In the genomic region with DNA sequence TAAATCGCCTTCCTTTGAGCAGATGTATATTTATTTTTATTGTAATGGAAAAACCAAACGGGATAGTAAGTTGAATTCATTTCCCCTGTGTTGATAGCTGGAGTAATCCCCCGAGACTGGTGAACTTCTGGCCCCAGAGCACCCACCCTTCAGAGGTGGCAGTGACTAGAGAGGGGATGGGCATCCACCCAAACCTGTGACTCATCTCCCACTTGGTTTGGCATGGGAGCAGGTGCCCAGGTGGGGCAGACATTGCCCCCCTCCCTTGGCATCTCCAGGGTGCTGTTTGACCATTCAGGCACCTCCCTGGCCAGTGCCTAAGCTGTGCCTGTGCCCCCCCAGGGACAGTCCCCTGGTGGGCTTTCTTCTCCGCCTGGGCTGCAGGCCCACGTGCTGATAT, we compare ENCODE assay signal across 8 mouse cellular contexts. TPM values are rescaled to one million over a fixed set of nuclear protein-coding genes. Genes with fewer than 3 reads are reported as not detected.
DNase-seq lines count a peak whose midpoint lies in the region; ATAC-seq and TF ChIP-seq lines count a peak whose summit lies in the region.

No protein-coding gene starts in this region.

- peak overlapping the region; percentile 82 for H3K4me2 ChIP-seq in kidney, embryonic 16.5 days (replicated peaks; ENCODE audit: low read depth, low read length)
- peak overlapping the region; percentile 92 for H3K4me2 ChIP-seq in forebrain, postnatal 0 days (ENCODE audit: low read depth)
- peak overlapping the region; percentile 80 for H3K4me2 ChIP-seq in midbrain, embryonic 11.5 days

- peak overlapping the region; percentile 99 for H3K9ac ChIP-seq in kidney, embryonic 16.5 days (replicated peaks; ENCODE audit: low read length)
- peak overlapping the region; percentile 98; the same call in 1 of the 2 replicates for H3K9ac ChIP-seq in forebrain, postnatal 0 days
- H3K9ac ChIP-seq in midbrain, embryonic 11.5 days (ENCODE audit: low read length): no peak overlapping the region

- H3K27ac ChIP-seq in kidney, embryonic 16.5 days (ENCODE audit: low read length): peak overlapping the region; percentile 97
- 0 out of 2 replicates have a peak overlapping the region, but pooled peaks have one; percentile 97 for H3K27ac ChIP-seq in forebrain, postnatal 0 days (ENCODE audit: low read depth, low read length)
- no peak overlapping the region for H3K27ac ChIP-seq in midbrain, embryonic 11.5 days (ENCODE audit: low read depth, low read length)

- no peaks in the 10 kb centered on the region for H3K9me3 ChIP-seq in kidney, embryonic 16.5 days (ENCODE audit: low read length)
- H3K9me3 ChIP-seq in forebrain, postnatal 0 days (ENCODE audit: low read length): no peaks in the 10 kb centered on the region
- H3K9me3 ChIP-seq in midbrain, embryonic 11.5 days (ENCODE audit: control insufficient read depth, low read length): no peaks in the 10 kb centered on the region

- ATAC-seq in kidney, embryonic 16.5 days (ENCODE audit: low FRiP score, low TSS enrichment): no peak
- no peak for ATAC-seq in forebrain, postnatal 0 days
- no peak for ATAC-seq in midbrain, embryonic 11.5 days (ENCODE audit: low FRiP score)

- peaks cover 12% of the 10 kb centered on the region for H3K27me3 ChIP-seq in kidney, embryonic 16.5 days (ENCODE audit: insufficient read depth, low read length)
- peaks cover 11% of the 10 kb centered on the region for H3K27me3 ChIP-seq in forebrain, postnatal 0 days (ENCODE audit: insufficient read depth, low read length)
- H3K27me3 ChIP-seq in midbrain, embryonic 11.5 days (ENCODE audit: control insufficient read depth, insufficient read depth, low read length): peaks cover 20% of the 10 kb centered on the region

- H3K36me3 ChIP-seq in kidney, embryonic 16.5 days (ENCODE audit: insufficient read depth, low read length): 0 out of 2 replicates have a peak, but pooled peaks cover 4% of the 10 kb centered on the region
- no peaks in the 10 kb centered on the region for H3K36me3 ChIP-seq in forebrain, postnatal 0 days (ENCODE audit: insufficient read depth)
- H3K36me3 ChIP-seq in midbrain, embryonic 11.5 days (ENCODE audit: control insufficient read depth, insufficient read depth, low read length): no peaks in the 10 kb centered on the region

- 23% methylated on average over 5 of the region's 5 CpGs for whole genome bisulfite sequencing in kidney, embryonic 16.5 days
- 12% methylated on average over 5 of the region's 5 CpGs for WGBS in forebrain, postnatal 0 days
- 25% methylated on average over 5 of the region's 5 CpGs for WGBS in midbrain, embryonic 11.5 days

- no peak for TF ChIP-seq CTCF in forebrain, postnatal 0 days (IDR thresholded peaks at IDR 0.05; ENCODE audit: low read depth)

- H3K4me1 ChIP-seq in kidney, embryonic 16.5 days (ENCODE audit: insufficient read depth, low read length): peaks cover 67% of the 10 kb centered on the region
- peaks cover 29% of the 10 kb centered on the region for H3K4me1 ChIP-seq in forebrain, postnatal 0 days (ENCODE audit: insufficient read depth)
- peaks cover 51% of the 10 kb centered on the region for H3K4me1 ChIP-seq in midbrain, embryonic 11.5 days (ENCODE audit: control insufficient read depth, insufficient read depth, low read length)

- no peak for DNase-seq in kidney, adult 9 months
- DNase-seq in cerebellum, adult 8-10 months: peak; percentile 63
- DNase-seq in forebrain, postnatal 0 days: no peak
- no peak for DNase-seq in midbrain, embryonic 11.5 days (ENCODE audit: low spot score, missing footprints)
- no peak for DNase-seq in urinary bladder, postnatal 10 days (ENCODE audit: low spot score)
- DNase-seq in embryo, embryonic 10.5 days (ENCODE audit: low spot score): no peak
- DNase-seq in natural killer cell, adult 2 months (ENCODE audit: low spot score in 2 of 2): no peak

- peak overlapping the region; percentile 96 for H3K4me3 ChIP-seq in kidney, embryonic 16.5 days (ENCODE audit: low read length)
- H3K4me3 ChIP-seq in forebrain, postnatal 0 days (ENCODE audit: low read depth, low read length): peak overlapping the region; percentile 91
- no peak overlapping the region; the same call in 1 of the 2 replicates for H3K4me3 ChIP-seq in midbrain, embryonic 11.5 days (ENCODE audit: low read depth, low read length)

RNA-seq across cellular contexts. Expression of a gene that starts 3.0 kb away (rescaled TPM):
- polyA plus RNA-seq in kidney, embryonic 16.5 days (2015; fragmentation: Nextera tagmentation; extraction: Ambion mirVana): 9.8 and 11.7 TPM in 2 replicates
- total RNA-seq in forebrain, postnatal 0 days (2014; rRNA removed): 56.7 and 82.4 TPM in 2 replicates
- 7.6 and 8.4 TPM in 2 replicates for polyA plus RNA-seq in forebrain, postnatal 0 days (2015; fragmentation: Nextera tagmentation; extraction: Ambion mirVana)
- 4.9 and 5.3 TPM in 2 replicates for polyA plus RNA-seq in midbrain, embryonic 11.5 days (2014; fragmentation: Nextera tagmentation; extraction: Ambion mirVana)

RNA-seq across cellular contexts. Expression of a gene that starts 40.2 kb away (rescaled TPM):
- 0.44 and 0.58 TPM in 2 replicates for polyA plus RNA-seq in kidney, embryonic 16.5 days (2015; fragmentation: Nextera tagmentation; extraction: Ambion mirVana)
- not detected in 2 replicates for total RNA-seq in forebrain, postnatal 0 days (2014; rRNA removed)
- 0.06 TPM in 2 replicates for polyA plus RNA-seq in forebrain, postnatal 0 days (2015; fragmentation: Nextera tagmentation; extraction: Ambion mirVana)
- polyA plus RNA-seq in midbrain, embryonic 11.5 days (2014; fragmentation: Nextera tagmentation; extraction: Ambion mirVana): not detected in 2 replicates
